Mouse (Mus musculus): Measurements from ENCODE around the gene Rasgrp4. TPM values are rescaled to one million over a fixed set of nuclear protein-coding genes. Genes with fewer than 3 reads are reported as not detected.

The Rasgrp4 gene
- total RNA-seq (2023), result 319 and 346 TPM in 2 replicates

DNA sequence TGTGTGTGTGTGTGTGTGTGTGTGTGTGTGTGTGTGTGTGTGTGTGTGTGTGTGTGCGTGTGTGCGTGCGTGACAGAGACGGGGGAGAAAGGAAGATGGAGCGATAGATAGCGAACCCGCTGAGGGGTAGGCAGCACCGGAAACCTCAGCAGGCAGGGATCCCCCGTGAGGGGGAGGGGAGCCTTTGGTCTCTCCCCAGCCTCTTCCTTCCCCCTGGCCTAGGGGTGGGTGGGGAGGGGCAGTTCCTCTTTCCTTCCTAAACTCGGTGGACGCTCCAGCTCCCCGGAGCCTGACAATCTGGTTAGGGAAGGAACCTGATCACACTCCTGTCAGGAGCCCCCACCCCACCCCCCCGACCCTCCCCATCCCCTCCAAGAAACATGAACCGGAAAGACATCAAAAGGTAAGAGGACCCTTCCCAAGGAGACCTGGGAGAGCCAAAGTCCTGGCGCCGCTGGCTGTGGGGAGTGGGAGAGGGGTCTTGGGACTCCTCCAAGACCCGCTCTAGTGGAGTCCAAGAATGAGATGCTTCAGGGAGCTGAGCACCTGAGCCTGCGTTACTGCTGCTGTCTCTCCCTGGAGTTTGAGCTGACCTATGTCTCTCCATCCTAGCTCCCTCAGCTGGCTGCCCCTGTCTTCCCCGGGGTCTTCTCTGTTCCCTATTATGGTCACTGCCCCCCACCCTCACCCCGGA, at the start of gene Rasgrp4:
TSS of gene Rasgrp4 (plus strand) at position 159 of the 694 bp plus-strand sequence.

DNA sequence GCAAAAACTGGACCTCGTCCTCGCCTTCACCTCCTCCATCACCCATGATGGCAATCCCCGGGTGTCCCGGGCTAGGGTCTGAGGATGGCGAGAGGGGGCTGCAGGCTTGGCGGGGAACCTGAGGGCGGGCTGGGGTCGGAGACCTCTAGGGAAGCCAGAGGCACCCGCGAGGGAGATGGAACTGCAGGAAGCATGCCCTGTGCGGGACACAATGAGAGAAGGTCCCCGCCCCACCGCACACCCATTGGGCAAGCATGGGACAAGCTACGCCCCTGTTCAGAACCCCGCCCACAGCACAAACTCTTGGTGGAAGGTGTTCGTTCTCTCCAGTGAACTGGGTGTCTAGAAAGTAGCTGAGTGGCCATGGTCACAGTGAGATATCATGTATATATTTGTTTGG, 9.7 kb upstream of the Rasgrp4 start, which contains the start of gene Ryr1:
TSS of gene Ryr1 (minus strand) at position 210 of the 400 bp plus-strand sequence.

DNA sequence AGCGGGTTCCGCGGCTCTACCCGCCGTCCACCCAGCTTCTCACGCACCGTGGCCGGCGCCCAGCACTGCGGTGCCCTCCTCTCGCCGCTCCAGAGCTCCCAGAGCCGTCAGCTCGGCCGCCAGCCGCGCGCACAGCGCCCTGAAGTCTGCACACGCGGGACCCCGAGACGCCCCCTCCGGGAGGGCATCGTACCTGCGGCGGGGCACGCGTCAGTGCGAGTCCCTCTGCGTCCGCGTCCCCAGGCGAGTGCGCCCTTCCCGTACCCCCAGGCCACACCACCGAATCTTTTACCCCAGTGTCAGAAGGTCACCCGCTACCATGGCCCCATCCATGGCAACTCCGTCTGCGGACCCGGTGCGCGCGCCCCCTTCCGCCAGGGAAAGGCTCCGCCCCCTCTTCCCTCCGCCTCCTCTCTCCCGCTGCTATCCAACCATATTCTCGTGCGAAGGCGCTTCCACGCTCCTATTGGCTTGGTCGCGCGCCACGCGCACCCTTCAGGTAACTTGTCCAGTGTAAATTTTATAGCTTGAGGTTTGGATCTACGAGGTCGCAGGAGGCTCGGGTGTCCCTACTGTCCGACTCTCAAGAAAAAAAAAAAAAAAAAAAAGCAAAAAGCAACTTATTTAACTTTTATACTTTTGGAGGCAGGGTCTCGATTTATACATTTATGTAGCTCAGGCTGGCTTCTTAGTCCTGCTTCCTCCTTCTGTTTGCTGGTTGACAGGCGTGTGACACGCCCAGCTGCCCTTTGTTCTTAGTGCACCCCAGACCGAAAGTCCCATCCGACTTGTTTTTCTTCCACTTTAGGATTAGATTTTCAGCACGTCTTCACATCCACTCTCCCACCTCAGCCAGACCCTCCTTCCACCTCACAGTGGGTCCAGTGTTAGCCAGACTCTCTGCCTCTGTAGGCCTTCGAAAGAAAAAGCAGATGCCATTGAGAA, 21.5 kb downstream of the Rasgrp4 start, which contains the start of gene Fam98c:
TSS of gene Fam98c (minus strand) at position 397 of the 945 bp plus-strand sequence.

DNA sequence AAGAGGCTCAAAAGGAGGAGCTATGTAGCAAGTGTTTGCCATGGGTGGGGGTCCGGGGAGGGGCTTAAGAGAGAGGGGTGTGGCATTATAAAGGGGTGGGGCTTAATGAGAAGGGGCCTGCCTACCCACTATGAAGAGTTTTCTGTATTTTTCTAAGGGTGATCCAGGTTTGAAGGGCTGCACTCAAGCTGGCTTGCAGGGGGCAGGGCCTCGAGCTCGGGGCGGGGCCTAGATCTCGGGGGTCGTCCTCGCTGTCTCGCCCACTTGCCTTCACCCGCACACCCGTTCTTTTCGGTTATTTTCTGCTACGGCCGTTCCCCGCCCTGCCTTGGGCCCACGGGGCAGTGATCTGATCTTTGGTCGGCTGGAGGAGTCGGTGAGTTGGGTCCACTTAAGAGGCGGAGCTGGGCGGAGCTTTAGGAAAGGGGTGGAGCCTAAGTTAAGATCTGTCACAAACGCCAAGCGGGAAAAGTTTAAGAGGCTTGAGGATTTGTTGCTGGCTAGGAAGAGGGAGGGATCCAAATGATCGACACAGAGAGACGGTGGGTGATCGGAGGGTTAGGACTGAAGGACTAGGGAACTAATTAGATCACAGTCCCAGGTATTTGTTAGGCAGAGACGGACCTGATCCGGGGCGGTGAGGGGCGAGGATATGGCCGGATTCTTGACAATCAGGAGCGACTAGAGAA, 35.6 kb downstream of the Rasgrp4 start, which contains the start of the genes Ggn and Spred3:
TSS of gene Ggn (plus strand) at position 145 of the 689 bp plus-strand sequence.
TSS of gene Spred3 (minus strand) at position 346 of the 689 bp plus-strand sequence.

GRCm38 (mm10) chr7:29180077-29180853, 45.6 kb downstream of the Rasgrp4 start, which contains the start of gene Psmd8:
TSS of gene Psmd8 (minus strand) at chr7:29180701.

Other genes starting within 250 kb of the Rasgrp4 start
- 112 and 115 TPM in 2 replicates for gene Actn4, start 172.5 kb upstream of the Rasgrp4 start, total RNA-seq (2023)
- gene Eif3k, start 153.0 kb upstream of the Rasgrp4 start, total RNA-seq (2023), result 140 and 154 TPM in 2 replicates
- 31.5 and 32.6 TPM in 2 replicates for gene Map4k1, start 152.8 kb upstream of the Rasgrp4 start, total RNA-seq (2023)
- 0.18 and 0.19 TPM in 2 replicates for gene Ryr1, start 9.7 kb upstream of the Rasgrp4 start, total RNA-seq (2023)
- 11.4 and 17.5 TPM in 2 replicates for gene Fam98c, start 21.4 kb downstream of the Rasgrp4 start, total RNA-seq (2023)
- 0.36 TPM in 1 of 2 replicates, not detected in the other for gene Ggn, start 35.4 kb downstream of the Rasgrp4 start, total RNA-seq (2023)
- 1.2 and 2.6 TPM in 2 replicates for gene Spred3, start 35.6 kb downstream of the Rasgrp4 start, total RNA-seq (2023)
- gene Psmd8, start 45.9 kb downstream of the Rasgrp4 start, total RNA-seq (2023), result 151 and 171 TPM in 2 replicates
- gene Catsperg1, start 79.2 kb downstream of the Rasgrp4 start, total RNA-seq (2023), result 0.91 and 1.5 TPM in 2 replicates
- gene Kcnk6, start 97.7 kb downstream of the Rasgrp4 start, total RNA-seq (2023), result 5.5 and 7.0 TPM in 2 replicates
- gene Yif1b, start 103.5 kb downstream of the Rasgrp4 start, total RNA-seq (2023), result 13.2 and 15.8 TPM in 2 replicates
- gene 2200002D01Rik, start 113.6 kb downstream of the Rasgrp4 start, total RNA-seq (2023), result not detected in 2 replicates
- 17.1 and 21.7 TPM in 2 replicates for gene Spint2, start 147.1 kb downstream of the Rasgrp4 start, total RNA-seq (2023)
- gene Ppp1r14a, start 154.5 kb downstream of the Rasgrp4 start, total RNA-seq (2023), result not detected in 2 replicates
- gene Dpf1, start 169.1 kb downstream of the Rasgrp4 start, total RNA-seq (2023), result not detected in 2 replicates

Measured in neutrophil, adult 65 days (primary cell).